Mouse (Mus musculus): ENCODE measurements around the gene Rras2.

The Rras2 gene

GRCm38 (mm10) chr7:114029596-114029995 is 88.0 kb downstream of the Rras2 start:
- DNase-seq (ENCODE audit: low spot score in 2 of 2), result peak in 1 of 2 experiments; percentile 52

GRCm38 (mm10) chr7:114028828-114029227 is 88.8 kb downstream of the Rras2 start:
- no peak for DNase-seq (ENCODE audit: low spot score in 2 of 2)

DNA sequence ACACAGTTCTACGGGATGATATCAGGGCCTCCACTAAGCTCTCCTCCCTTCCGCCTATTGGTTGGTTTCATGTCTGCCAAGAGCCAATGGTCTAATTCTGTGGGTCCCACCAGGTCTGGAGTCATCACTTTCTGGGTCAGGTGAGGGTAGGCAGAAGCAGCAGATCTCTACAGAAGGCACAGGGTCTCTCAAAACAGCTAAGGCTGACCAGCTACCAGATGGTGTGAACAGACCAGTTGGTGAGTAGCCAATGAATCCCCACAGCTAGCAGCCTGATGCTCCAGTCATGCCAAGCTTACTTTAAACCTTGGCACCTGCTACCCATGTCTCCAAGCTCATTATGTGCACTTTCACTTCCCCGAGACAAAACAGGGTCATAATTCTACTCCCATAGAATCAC is 90.2 kb downstream of the Rras2 start:
- no peak for DNase-seq (ENCODE audit: low spot score in 2 of 2)

DNA sequence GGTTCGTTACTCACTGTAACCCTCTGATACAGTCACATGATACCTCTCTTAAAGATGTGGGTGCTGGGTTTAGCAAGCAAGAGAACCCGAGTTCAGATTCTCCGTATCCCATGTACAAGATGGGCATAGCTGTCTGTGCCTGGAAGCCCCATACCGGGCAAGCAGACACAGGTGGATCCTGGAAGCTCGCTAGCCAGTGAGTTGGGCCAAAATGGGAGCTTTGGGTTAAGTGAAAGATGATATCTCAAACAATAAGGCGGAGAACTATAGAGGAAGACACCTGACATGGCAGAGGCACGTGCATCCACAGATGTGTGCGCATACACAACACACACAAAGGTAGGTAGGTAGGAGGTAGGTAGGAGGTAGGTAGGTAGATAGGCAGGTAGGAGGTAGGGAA is 90.7 kb downstream of the Rras2 start:
- no peak for DNase-seq (ENCODE audit: low spot score in 2 of 2)

DNA sequence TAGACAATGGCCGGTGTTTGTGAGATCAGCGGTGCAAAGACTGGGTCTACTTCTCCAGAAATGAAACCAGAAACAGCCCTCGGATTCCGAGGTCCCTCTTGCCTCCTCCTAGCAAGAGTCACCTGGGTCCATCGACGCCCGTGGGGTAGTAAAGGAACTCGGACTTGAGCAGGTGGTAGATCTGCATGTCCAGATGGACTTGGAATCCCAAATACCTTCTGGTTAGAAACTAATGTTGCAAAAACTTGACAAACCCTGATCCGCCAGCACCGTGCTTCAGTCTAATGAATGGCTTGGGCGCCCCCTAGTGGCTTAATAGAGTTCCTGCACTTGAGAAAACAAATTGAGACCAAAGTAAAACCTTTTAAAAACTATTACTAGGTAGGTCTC is 96.9 kb downstream of the Rras2 start:
- peak; percentile 62 to 66 for DNase-seq (ENCODE audit: low spot score in 2 of 2)

- peak in 1 of 2 experiments; percentile 25 for DNase-seq (ENCODE audit: low spot score in 2 of 2)
These were observed 97.4 kb downstream of the Rras2 start for GRCm38 (mm10) chr7:114020057-114020703.

DNA sequence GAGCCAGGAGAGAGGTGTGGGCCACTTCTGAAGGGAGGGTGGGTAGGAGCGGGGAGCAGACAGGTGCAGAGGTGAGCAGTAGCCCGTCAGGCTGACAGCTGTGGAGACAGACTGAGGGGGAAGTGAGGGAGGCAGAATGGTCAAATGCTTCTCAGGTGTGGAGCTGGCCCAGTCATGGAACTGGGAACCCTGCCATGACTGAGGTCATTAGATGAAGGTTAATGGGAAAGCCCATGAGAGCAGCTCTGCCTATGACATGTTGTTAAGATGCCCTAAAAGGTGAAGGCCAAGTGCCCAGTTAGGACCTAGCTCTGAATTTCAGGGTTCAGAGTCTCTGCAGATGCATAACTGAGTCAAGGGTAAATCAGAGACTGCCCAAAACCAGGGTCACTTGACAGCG is 98.7 kb downstream of the Rras2 start:
- no peak for DNase-seq (ENCODE audit: low spot score in 2 of 2)

DNA sequence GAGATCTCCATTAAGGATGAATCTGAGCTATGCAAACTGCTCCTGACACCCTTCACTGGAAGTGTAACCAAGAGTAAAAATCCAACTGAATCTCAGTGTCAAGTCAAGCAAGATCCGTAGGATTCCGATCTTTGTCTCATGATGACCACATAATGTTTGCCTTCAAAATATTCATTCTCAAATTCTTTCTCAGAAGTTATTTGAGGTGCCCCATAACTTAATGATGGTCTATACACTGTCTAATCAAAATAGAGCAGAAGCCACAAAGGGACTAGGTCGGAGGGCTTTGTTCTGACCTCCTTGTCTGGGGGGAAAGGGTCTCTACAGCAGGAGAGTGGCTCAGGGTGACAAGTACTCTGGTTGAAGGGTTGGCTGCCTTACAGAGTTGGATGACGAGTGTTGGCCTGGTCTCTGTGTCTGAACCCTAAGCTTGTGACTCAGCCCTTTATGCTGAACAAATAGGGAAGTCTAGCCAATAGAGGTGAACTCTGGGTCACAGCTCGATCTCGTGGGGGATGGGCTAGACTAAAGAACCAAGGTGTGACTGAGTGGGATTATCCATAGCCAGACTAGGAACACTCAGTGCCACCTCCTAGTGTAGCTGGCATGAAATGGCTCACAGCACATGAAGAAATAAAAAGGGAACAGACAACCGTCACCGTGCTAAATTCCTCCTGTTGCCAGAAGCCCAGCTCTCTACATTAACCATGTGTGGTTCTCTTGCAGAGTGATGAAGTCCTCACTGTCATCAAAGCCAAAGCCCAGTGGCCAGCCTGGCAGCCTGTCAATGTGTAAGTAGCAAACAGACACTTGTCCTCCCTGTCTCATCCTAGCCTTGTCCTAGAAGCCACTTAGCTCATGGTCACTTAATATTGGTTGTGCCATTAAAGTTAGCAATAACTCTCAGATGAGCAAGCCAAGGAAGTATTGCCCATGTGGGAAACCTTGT is 101.3 kb downstream of the Rras2 start:
- DNase-seq (ENCODE audit: low spot score in 2 of 2), result peak; percentile 20 to 54

DNA sequence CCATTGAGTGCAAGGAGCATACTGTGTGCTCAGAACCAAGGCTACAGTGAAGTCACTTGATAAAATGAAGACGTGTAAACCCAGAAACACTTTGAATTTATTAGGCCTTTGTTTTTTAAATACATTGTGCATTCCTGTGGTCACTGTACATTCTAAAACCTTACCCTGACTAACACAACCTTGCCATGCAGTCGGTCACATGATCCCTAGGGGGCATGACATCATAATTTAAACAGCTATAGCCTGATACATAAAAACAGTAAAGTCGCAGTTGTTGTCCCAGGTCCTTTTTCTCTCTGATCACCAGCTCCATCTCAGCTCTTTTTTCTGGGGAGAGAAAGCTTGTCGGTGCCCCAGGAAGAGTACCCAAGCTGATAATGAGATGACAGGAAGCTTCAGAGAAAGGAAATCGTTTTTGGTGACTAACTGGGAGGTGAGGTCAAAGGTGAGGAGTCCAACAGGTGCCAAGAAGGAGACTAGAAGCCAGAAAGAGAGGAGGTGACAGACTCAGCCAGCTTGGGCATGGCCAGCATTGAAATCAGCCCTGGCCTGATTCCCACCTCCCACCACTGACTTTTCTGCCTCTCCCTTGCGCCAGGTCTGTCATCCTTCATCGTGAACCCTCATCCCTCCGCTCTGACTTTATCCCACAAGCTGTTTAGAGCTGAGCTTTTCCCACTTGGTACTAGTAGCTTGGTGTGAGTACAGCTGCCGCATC is 105.7 kb downstream of the Rras2 start:
- no peak for DNase-seq (ENCODE audit: low spot score in 2 of 2)

GRCm38 (mm10) chr7:114007565-114007964 is 110.0 kb downstream of the Rras2 start:
- peak in 1 of 2 experiments; percentile 32 for DNase-seq (ENCODE audit: low spot score in 2 of 2)

- DNase-seq (ENCODE audit: low spot score in 2 of 2), result no peak
These were observed 111.1 kb downstream of the Rras2 start for GRCm38 (mm10) chr7:114006456-114006855.

- DNase-seq (ENCODE audit: low spot score in 2 of 2), result no peak
These were observed 112.1 kb downstream of the Rras2 start for GRCm38 (mm10) chr7:114005499-114005898.

DNA sequence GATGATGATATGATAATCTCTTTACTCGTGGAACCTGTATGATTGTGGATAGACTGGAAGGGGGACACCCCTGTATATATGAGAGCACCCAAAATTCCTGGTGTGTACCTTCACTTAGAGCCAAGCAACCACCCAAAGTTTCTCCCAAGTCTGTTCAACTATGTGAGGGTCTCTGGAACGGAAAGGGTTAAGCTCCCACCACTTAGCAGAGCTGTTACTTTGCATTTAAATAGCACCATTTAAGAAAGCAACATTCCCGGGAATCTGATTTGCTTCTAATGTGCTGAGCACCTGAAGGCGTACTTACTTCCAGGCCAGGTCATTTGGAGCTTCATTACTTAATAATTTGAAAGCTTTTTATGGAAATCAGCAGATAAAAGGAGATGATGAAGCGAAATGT is 113.4 kb downstream of the Rras2 start:
- DNase-seq (ENCODE audit: low spot score in 2 of 2), result no peak

GRCm38 (mm10) chr7:113997675-113998354 is 119.8 kb downstream of the Rras2 start:
- no peak for DNase-seq (ENCODE audit: low spot score in 2 of 2)
